Mouse (Mus musculus) limb, embryonic 14.5 days (tissue): Measurements from ENCODE around the gene Slc2a5. TPM values are rescaled to one million over a fixed set of nuclear protein-coding genes. Genes with fewer than 3 reads are reported as not detected.

Experiments
- ATAC-seq: fragments of 200-750 bp; cut with Nextera tagmentation; 2 replicates; pipeline ENCODE4 v1.8.0; 2017; ENCODE audit warnings: low read depth, moderate number of reproducible peaks, moderate TSS enrichment; ENCODE audit not compliant: low FRiP score
- DNase-seq: peaks from one replicate; pipeline ENCODE4 v3.0.0-alpha.2; 2015; ENCODE audit warnings: low spot score
- H3K27ac ChIP-seq: fragments of 300-500 bp; sonication (generic); replicated peaks from 2 replicates; pipeline ENCODE4 v1.5.1; 2014; ENCODE audit warnings: low read depth, mild to moderate bottlenecking, low read length, moderate library complexity, mixed read lengths
- H3K27me3 ChIP-seq: fragments of 300-500 bp; sonication (generic); 2 replicates; pipeline ENCODE4 v1.6.1; 2014; ENCODE audit warnings: low read length, mixed read lengths; ENCODE audit not compliant: control insufficient read depth, insufficient read depth
- H3K36me3 ChIP-seq: fragments of 300-500 bp; sonication (generic); 2 replicates; pipeline ENCODE4 v1.6.1; 2014; ENCODE audit warnings: mild to moderate bottlenecking, low read length, moderate library complexity, mixed read lengths; ENCODE audit not compliant: control insufficient read depth, insufficient read depth
- H3K4me1 ChIP-seq: fragments of 300-500 bp; sonication (generic); 2 replicates; pipeline ENCODE4 v1.6.1; 2014; ENCODE audit warnings: antibody characterized with exemption, low read length, mixed read lengths; ENCODE audit not compliant: control insufficient read depth, insufficient read depth
- H3K4me2 ChIP-seq: fragments of 300-500 bp; sonication (generic); replicated peaks from 2 replicates; pipeline ENCODE4 v1.6.1; 2014; ENCODE audit warnings: low read depth, mild to moderate bottlenecking, low read length, moderate library complexity; ENCODE audit not compliant: severe bottlenecking
- H3K4me3 ChIP-seq: fragments of 300-500 bp; sonication (generic); replicated peaks from 2 replicates; pipeline ENCODE4 v1.5.1; 2014; ENCODE audit warnings: low read length
- H3K9ac ChIP-seq: fragments of 300-500 bp; sonication (generic); 2 replicates; pipeline ENCODE4 v1.6.1; 2014; ENCODE audit warnings: mild to moderate bottlenecking, low read depth, low read length, moderate library complexity; ENCODE audit not compliant: severe bottlenecking
- H3K9me3 ChIP-seq: fragments of 300-500 bp; sonication (generic); 2 replicates; pipeline ENCODE4 v1.6.1; 2016; ENCODE audit warnings: low read length; ENCODE audit not compliant: control insufficient read depth
- POLR2A ChIP-seq: fragments of 200-500 bp; IDR thresholded peaks from 2 replicates; pipeline ENCODE4 v1.8.0; 2012; ENCODE audit warnings: inconsistent platforms, mild to moderate bottlenecking, moderate library complexity, borderline replicate concordance; ENCODE audit not compliant: insufficient read depth, insufficient read length; ENCODE audit errors: extremely low read depth
- WGBS: fragments of 180-500 bp; shearing (Covaris S2); extraction: QIAGEN DNeasy Blood & Tissue Kit; methylation state at CpG from one replicate; pipeline ENCODE4 v1.1.7; 2014; 5-methylcytosine and 5-hydroxymethylcytosine counted together
- polyA plus RNA-seq, 2 experiments: library from polyadenylated mRNA; depleted of rRNA in 1 of 2; stranded (reverse) in 1 of 2; unstranded in 1 of 2; fragments of >200 nt; fragmentation: Nextera tagmentation in 1 of 2; extraction: Ambion mirVana in 1 of 2; gene quantifications; 2 replicates each; pipeline versions ENCODE4 v1.2.1 to v1.2.3; 2012 to 2014

Slc2a5 gene
- polyA plus RNA-seq, 2 experiments, result 2.2 to 2.6 TPM

DNA sequence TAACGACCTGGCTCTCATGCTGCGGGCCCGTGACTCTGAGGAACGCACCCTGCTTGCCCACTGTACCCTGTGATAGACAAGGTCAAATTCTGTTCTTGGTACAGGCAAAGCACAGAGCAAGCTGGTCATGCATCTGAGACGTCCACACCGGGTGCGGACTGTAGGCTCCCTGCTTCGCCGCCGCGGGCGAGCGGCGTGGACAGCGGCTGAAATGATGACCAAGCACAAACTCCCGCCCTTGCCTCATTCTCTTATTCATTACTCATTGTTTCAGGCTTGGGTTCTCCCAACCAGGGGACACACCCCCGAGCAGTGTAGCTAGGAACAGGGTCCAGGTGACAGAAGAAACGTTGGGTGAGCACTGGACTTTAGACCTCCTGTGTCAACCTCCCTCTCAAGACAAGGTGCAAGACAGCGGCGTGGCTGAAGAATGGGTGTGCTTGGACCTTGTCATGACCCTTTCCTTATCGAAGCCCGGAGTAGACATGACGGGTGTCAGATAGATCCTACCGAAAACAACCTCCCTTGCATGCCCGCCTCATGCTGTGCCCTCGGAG, 4.5 kb upstream of the Slc2a5 start:
- TF ChIP-seq POLR2A, result no peak
- Histone ChIP-seq H3K4me3 (no peak overlapping the region), H3K4me2 (no peak overlapping the region), H3K36me3 (no peaks in the 10 kb centered on the region), H3K27me3 (no peaks in the 10 kb centered on the region), H3K27ac (no peak overlapping the region), H3K9ac (no peak overlapping the region), H3K4me1 (peaks cover under 1% of the 10 kb centered on the region), H3K9me3 (no peaks in the 10 kb centered on the region)
- no peak for DNase-seq
- WGBS, result 91% methylated on average over 26 of the region's 26 CpGs
- ATAC-seq, result no peak

GRCm38 (mm10) chr4:150117311-150117710, 1.8 kb upstream of the Slc2a5 start:
- no peak for DNase-seq
- WGBS, result 46% methylated on average over 5 of the region's 5 CpGs
- H3K36me3 ChIP-seq, result no peaks in the 10 kb centered on the region
- H3K9ac ChIP-seq, result no peak overlapping the region; the same call in 1 of the 2 replicates
- H3K4me2 ChIP-seq, result no peak overlapping the region
- no peak overlapping the region for H3K27ac ChIP-seq
- TF ChIP-seq POLR2A, result no peak
- H3K9me3 ChIP-seq, result no peaks in the 10 kb centered on the region
- ATAC-seq, result no peak
- H3K4me3 ChIP-seq, result no peak overlapping the region
- peaks cover 13% of the 10 kb centered on the region for H3K4me1 ChIP-seq
- no peaks in the 10 kb centered on the region for H3K27me3 ChIP-seq

DNA sequence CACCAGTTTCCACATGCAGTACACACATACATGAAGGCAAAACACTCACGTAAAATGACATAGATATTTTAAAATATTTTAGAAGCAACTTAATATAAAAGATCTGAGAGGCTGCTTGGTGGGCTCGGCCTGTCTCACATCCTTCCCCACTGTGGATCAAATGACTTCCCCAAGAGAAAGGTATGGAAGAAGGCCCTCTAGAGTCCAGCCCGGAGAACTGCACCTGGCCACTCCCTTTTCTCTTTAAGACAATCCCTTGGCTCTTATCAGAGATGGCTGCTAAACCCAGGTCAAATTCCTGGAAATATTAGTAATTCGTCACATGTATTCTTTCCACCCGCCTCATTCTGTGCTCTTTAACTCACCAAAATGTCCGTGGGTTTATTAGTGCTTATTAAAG, 920 bp upstream of the Slc2a5 start:
- H3K36me3 ChIP-seq, result no peaks in the 10 kb centered on the region
- ATAC-seq (no peak), DNase-seq (no peak)
- WGBS, result 61% methylated on average over 6 of the region's 6 CpGs
- no peak for TF ChIP-seq POLR2A
- no peaks in the 10 kb centered on the region for H3K27me3 ChIP-seq
- H3K4me2 ChIP-seq, result no peak overlapping the region
- H3K9ac ChIP-seq, result no peak overlapping the region
- no peak overlapping the region for H3K27ac ChIP-seq
- peaks cover 13% of the 10 kb centered on the region for H3K4me1 ChIP-seq
- no peak overlapping the region for H3K4me3 ChIP-seq
- no peaks in the 10 kb centered on the region for H3K9me3 ChIP-seq

DNA sequence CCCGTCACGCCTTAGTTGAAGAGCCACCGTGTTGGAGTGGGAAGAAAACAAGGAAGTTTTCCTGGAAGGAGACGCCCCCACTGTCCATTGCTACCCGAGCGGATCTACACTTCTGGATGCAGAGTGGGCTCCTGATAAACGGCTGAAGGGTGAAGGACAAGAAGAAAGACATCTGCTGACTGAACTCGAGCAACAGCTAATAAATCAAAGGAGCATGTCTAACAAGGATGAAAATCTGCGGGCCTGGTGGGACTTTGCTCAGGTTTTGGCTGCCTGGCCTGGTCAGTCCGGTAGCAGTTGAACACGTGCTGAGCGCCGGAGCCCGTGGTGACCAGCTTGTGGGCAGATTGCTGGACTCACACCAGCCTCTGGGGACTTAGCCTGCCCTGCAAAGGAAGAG, 557 bp downstream of the Slc2a5 start:
- Histone ChIP-seq H3K27ac (no peak overlapping the region), H3K4me2 (peak overlapping the region; percentile 35; the same call in 1 of the 2 replicates), H3K9me3 (no peaks in the 10 kb centered on the region), H3K9ac (no peak overlapping the region), H3K4me1 (peaks cover 13% of the 10 kb centered on the region), H3K27me3 (no peaks in the 10 kb centered on the region), H3K36me3 (no peaks in the 10 kb centered on the region), H3K4me3 (no peak overlapping the region)
- DNase-seq (no peak), ATAC-seq (no peak)
- 49% methylated on average over 14 of the region's 14 CpGs for WGBS
- no peak for TF ChIP-seq POLR2A

DNA sequence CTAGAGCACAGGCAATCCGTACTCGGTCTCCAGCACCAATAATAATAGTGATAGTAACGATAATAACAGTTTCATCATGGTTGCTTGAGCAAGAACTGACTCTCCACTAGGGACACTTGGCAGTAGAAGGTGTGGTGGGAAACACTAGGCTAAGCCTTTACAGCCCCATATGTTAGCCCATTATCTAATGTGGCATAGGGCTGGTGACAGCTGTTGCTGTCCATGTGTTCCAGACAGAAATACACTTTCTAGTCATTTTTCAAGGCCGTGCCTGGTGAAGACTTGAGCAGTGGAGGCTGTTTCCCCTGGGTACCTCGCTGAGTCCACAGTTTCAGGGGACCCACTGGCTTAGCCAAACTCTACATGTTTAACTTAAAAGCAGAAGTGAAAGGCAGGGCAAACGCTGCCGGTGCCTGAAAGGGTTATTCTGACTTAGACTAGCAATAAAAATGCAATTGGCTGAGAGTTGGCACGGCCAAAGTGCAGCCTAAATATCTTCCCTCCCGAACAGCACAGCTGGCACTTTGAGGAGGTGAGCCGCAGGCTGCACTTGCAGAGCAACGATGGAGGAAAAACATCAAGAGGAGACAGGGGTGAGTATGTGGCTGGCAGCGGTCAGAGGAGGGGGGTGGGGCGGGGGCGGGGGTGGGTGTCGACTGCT, 1.2 kb downstream of the Slc2a5 start:
- peak overlapping the region; percentile 13; the same call in 1 of the 2 replicates for H3K4me3 ChIP-seq
- H3K9ac ChIP-seq, result no peak overlapping the region
- peak; percentile 15 for DNase-seq
- H3K27ac ChIP-seq, result peak overlapping the region; percentile 6; the same call in 1 of the 2 replicates
- peaks cover 13% of the 10 kb centered on the region for H3K4me1 ChIP-seq
- peak; percentile 68; the same call in 1 of the 2 replicates for ATAC-seq
- TF ChIP-seq POLR2A, result no peak
- no peaks in the 10 kb centered on the region for H3K9me3 ChIP-seq
- H3K27me3 ChIP-seq, result no peaks in the 10 kb centered on the region
- peak overlapping the region; percentile 30; the same call in 1 of the 2 replicates for H3K4me2 ChIP-seq
- 23% methylated on average over 15 of the region's 15 CpGs for WGBS
- H3K36me3 ChIP-seq, result no peaks in the 10 kb centered on the region
